Mouse (Mus musculus): Measurements from ENCODE around the gene Tiparp. TPM values are rescaled to one million over a fixed set of nuclear protein-coding genes. Genes with fewer than 3 reads are reported as not detected.

Gene Tiparp
- polyA plus RNA-seq, 1 experiment = 4.7 TPM

DNA sequence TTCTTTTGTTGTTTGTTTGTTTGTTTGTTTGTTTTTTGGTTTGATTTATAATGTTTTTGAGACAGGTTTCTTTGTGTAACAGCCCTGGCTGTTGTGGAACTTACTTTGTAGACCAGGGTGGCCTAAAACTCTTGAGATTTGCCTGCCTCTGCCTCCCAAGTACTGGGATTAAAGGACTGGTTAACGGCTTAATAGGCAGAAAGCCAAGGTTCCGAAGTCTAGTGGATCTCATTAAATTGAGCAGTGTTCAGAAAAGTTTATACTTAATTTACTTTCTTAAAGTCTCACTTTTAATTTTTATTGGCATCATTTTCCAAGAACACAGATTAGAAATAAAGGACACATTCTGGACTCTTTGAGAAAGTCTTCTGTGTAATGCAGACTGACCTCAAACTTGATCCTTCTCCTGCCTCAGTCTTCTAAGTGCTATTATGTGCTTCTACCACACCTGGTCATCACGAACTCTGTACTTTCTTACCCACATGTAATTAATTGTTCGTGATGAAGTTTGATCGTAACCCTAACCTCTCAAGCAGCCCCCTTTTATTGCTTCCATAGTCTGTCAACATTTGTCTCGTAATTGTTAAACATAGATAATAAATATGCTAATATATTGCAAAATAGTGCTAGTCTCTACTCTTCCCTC is 12.8 kb downstream of the Tiparp start:
- TF ChIP-seq CTCF (IDR thresholded peaks at IDR 0.05; ENCODE audit: insufficient read depth, low read length) (no peak), POLR2A (IDR thresholded peaks at IDR 0.05; ENCODE audit: borderline replicate concordance, extremely low read depth, low read depth, low read length) (no peak)
- Histone ChIP-seq H3K4me1 (ENCODE audit: control insufficient read depth, insufficient read depth, low read length) (peaks cover 12% of the 10 kb centered on the region), H3K4me3 (replicated peaks; ENCODE audit: extremely low read depth, low read depth, low read length) (no peak overlapping the region)
- no peak for DNase-seq
- 78% methylated on average over 6 of the region's 6 CpGs for WGBS

DNA sequence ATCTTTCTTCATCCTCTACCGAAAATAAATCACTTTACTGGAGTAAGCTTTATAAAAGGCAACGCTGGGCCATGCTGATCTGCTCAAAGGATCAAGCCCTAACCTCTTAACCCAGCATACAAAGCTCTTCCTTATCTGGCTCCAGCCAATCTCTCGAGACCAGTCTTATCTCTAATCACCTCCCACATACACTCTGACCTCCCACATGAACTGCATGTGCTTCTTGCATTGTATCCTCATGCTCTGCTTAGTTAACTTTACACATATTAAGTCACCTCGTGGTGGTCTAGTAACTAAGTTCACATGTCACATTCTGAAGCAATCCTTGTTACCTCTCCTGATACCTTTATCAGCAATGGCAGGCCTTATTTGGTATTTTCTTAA is 13.3 kb downstream of the Tiparp start:
- WGBS = 33% methylated on average over 4 of the region's 4 CpGs
- no peak for DNase-seq
- Histone ChIP-seq H3K4me1 (ENCODE audit: control insufficient read depth, insufficient read depth, low read length) (peaks cover 12% of the 10 kb centered on the region), H3K4me3 (replicated peaks; ENCODE audit: extremely low read depth, low read depth, low read length) (no peak overlapping the region)
- no peak for TF ChIP-seq CTCF (IDR thresholded peaks at IDR 0.05; ENCODE audit: insufficient read depth, low read length)
- TF ChIP-seq POLR2A (IDR thresholded peaks at IDR 0.05; ENCODE audit: borderline replicate concordance, extremely low read depth, low read depth, low read length) = no peak

DNA sequence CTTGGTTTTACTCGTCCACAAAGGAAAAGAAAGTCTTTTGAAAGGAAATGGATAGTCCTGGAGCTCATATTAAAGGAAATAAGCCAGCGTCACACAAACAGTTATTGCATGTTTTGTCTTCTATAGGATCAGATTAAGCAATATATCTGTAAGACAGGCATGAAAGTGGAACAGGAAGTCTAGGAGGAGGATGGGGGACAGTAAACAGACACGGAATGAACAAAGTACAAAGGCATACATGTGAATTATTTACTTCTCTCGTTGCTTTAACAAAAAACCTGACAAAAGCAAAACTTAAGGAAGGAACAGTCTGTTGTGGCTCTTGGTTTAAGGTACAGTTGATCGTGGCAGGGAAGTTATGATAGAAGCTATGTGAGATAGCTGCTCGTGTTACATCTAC is 21.6 kb downstream of the Tiparp start:
- DNase-seq = no peak
- Histone ChIP-seq H3K4me3 (replicated peaks; ENCODE audit: extremely low read depth, low read depth, low read length) (no peak overlapping the region), H3K4me1 (ENCODE audit: control insufficient read depth, insufficient read depth, low read length) (peaks cover 2% of the 10 kb centered on the region; the same call in 1 of the 2 replicates)
- WGBS = 52% methylated on average over 6 of the region's 6 CpGs
- TF ChIP-seq POLR2A (IDR thresholded peaks at IDR 0.05; ENCODE audit: borderline replicate concordance, extremely low read depth, low read depth, low read length) (no peak), CTCF (IDR thresholded peaks at IDR 0.05; ENCODE audit: insufficient read depth, low read length) (no peak)

- DNase-seq = no peak
- 62% methylated on average over 5 of the region's 5 CpGs for WGBS
- TF ChIP-seq POLR2A (IDR thresholded peaks at IDR 0.05; ENCODE audit: borderline replicate concordance, extremely low read depth, low read depth, low read length) (no peak), CTCF (IDR thresholded peaks at IDR 0.05; ENCODE audit: insufficient read depth, low read length) (no peak)
- Histone ChIP-seq H3K4me3 (replicated peaks; ENCODE audit: extremely low read depth, low read depth, low read length) (no peak overlapping the region), H3K4me1 (ENCODE audit: control insufficient read depth, insufficient read depth, low read length) (peaks cover 2% of the 10 kb centered on the region; the same call in 1 of the 2 replicates)
Observed at GRCm38 (mm10) chr3:65551065-65551464, 22.9 kb downstream of the Tiparp start.

DNA sequence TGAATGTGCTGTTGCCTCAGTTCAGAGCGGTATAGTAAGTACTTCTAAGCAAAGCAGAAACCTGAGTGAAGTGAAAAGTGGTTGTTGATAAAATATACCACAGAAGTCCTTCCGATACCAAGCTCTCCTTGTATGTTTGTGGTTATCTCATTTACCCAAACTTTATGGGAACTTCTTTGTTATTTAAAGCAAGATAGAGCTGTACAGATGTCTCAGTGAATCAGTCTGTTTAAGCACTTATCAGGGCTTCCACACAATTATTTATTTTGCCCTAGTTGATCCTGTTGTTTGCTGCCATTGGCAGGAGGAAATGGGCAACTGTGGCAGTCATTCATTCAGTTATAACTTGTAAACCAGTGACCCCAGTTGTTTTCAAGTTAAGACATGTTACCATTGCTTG is 26.4 kb downstream of the Tiparp start:
- TF ChIP-seq POLR2A (IDR thresholded peaks at IDR 0.05; ENCODE audit: borderline replicate concordance, extremely low read depth, low read depth, low read length) = no peak
- TF ChIP-seq CTCF (IDR thresholded peaks at IDR 0.05; ENCODE audit: insufficient read depth, low read length) = no peak
- peaks cover 2% of the 10 kb centered on the region; the same call in 1 of the 2 replicates for H3K4me1 ChIP-seq (ENCODE audit: control insufficient read depth, insufficient read depth, low read length)
- WGBS = 94% methylated on average over 2 of the region's 2 CpGs
- H3K4me3 ChIP-seq (replicated peaks; ENCODE audit: extremely low read depth, low read depth, low read length) = no peak overlapping the region
- DNase-seq = no peak

DNA sequence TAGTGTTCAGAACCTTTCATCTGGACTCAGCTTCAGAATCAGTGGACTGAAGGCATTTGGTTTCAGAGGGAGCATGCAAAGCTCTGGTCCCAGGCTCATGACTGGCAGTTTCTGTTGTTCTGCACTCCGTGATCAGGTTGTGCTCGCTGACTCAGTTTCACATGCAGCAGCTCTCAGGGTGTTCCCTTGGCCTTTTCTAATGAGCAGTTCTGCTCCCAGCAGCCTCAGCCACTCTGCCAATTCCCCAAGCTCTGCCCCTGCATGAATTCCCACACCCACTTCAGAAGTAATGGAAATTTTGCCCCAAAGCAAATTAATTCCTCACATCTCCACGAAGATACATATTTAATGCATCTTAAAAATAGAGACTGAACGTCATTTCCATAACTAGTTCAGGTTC is 30.5 kb downstream of the Tiparp start:
- 80% methylated on average over 4 of the region's 4 CpGs for WGBS
- Histone ChIP-seq H3K4me1 (ENCODE audit: control insufficient read depth, insufficient read depth, low read length) (0 out of 2 replicates have a peak, but pooled peaks cover 2% of the 10 kb centered on the region), H3K4me3 (replicated peaks; ENCODE audit: extremely low read depth, low read depth, low read length) (no peak overlapping the region)
- no peak for DNase-seq
- TF ChIP-seq CTCF (IDR thresholded peaks at IDR 0.05; ENCODE audit: insufficient read depth, low read length) = no peak

- TF ChIP-seq POLR2A (IDR thresholded peaks at IDR 0.05; ENCODE audit: borderline replicate concordance, extremely low read depth, low read depth, low read length) (no peak), CTCF (IDR thresholded peaks at IDR 0.05; ENCODE audit: insufficient read depth, low read length) (no peak)
- DNase-seq = no peak
- H3K4me1 ChIP-seq (ENCODE audit: control insufficient read depth, insufficient read depth, low read length) = no peaks in the 10 kb centered on the region
- H3K4me3 ChIP-seq (replicated peaks; ENCODE audit: extremely low read depth, low read depth, low read length) = no peak overlapping the region
- 64% methylated on average over 9 of the region's 9 CpGs for WGBS
Observed at GRCm38 (mm10) chr3:65562212-65562611, 34.0 kb downstream of the Tiparp start.

DNA sequence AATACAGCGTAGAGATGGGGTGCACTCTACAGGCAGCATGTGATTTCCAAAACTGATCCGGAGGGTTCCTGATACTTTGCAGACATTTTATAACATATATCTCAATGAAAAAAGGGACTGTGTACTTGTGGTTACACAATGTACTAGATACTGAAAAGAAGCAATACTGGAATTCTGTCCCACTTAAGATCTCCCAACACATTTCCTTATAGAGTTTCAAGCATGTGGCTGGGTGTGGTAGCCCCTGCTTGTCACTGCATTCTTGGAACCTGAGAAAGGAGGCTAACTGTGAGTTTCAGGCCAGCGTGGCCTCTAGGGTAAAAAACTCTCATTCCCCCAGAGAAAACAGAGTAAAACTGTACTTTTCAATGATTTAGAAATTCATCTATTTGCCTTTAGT is 34.5 kb downstream of the Tiparp start:
- Histone ChIP-seq H3K4me3 (replicated peaks; ENCODE audit: extremely low read depth, low read depth, low read length) (no peak overlapping the region), H3K4me1 (ENCODE audit: control insufficient read depth, insufficient read depth, low read length) (no peaks in the 10 kb centered on the region)
- WGBS = 65% methylated on average over 3 of the region's 3 CpGs
- DNase-seq = no peak
- TF ChIP-seq POLR2A (IDR thresholded peaks at IDR 0.05; ENCODE audit: borderline replicate concordance, extremely low read depth, low read depth, low read length) (no peak), CTCF (IDR thresholded peaks at IDR 0.05; ENCODE audit: insufficient read depth, low read length) (no peak)

DNA sequence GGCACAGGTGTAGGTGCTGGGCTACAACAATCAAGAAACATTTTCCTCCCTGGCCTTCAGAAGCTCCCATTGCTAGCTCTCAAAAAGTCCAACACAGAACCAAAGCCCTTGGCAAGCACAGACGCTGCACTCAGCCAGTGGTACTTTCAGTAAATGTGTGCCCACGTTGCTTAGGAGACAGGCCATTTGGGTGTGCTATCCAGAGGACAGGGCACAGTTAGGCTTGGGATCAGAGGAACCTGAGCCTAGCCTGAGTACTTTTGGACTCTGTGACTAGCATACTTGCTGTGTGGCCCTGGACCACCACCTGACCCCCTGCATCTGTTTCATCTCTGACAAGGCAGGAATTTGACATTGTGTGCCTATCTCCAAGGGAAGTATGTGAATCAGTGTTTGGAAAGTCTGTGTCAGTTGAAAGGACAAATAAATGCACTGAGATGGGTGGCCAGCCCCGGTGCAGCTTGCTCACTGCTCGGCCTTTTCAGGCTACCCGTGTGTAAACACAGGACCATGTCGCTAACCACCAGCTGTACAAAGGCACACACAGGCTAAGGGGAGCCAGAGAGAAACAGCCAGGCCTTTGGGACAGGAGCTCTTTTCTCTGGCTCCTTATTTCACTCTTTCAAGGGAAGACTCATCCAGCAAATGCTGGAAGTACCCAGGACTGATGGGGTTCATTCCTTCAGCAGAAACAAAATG is 35.9 kb downstream of the Tiparp start:
- Histone ChIP-seq H3K4me1 (ENCODE audit: control insufficient read depth, insufficient read depth, low read length) (no peaks in the 10 kb centered on the region), H3K4me3 (replicated peaks; ENCODE audit: extremely low read depth, low read depth, low read length) (no peak overlapping the region)
- no peak for DNase-seq
- 31% methylated on average over 6 of the region's 6 CpGs for WGBS
- TF ChIP-seq CTCF (IDR thresholded peaks at IDR 0.05; ENCODE audit: insufficient read depth, low read length) = no peak
- TF ChIP-seq POLR2A (IDR thresholded peaks at IDR 0.05; ENCODE audit: borderline replicate concordance, extremely low read depth, low read depth, low read length) = no peak

Data from lung, adult 2 months (tissue).